Mouse (Mus musculus) T-helper 17 cell (primary cell): Measurements from ENCODE around the gene Gsdma.
"Not testable (repeated sequence)": the region's sequence is repeated elsewhere in the genome, so short reads cannot be mapped to it uniquely, and the experiment has no call there.

Experiments
- in situ Hi-C, 2 experiments: fragments of 300-600 bp; cut with MboI, MseI; formaldehyde crosslinking; loops; 1 replicate in 1 of 2; 2 replicates in 1 of 2; pipeline ENCODE4 v1.15.1; 2025; ENCODE audit warnings: high pct_unique_total_duplicates in 2 of 2

The Gsdma gene

GRCm38 (mm10) chr11:98664091-98664490 is at the start of gene Gsdma:
Gene Gsdma (plus strand): TSS chr11:98664351.
- in situ Hi-C loops, result no loop called here

- in situ Hi-C loops, result no loop called here
These were observed 43.4 kb upstream of the Gsdma start for GRCm38 (mm10) chr11:98620791-98621190.

- in situ Hi-C loops, result not testable (repeated sequence)
These were observed 40.2 kb upstream of the Gsdma start for GRCm38 (mm10) chr11:98623981-98624380.

GRCm38 (mm10) chr11:98624381-98624780 is 39.8 kb upstream of the Gsdma start:
- in situ Hi-C loops, result not testable (repeated sequence)

- in situ Hi-C loops, result loop anchor here in 1 of 2 experiments (25.0 kb wide), 2 partner anchors 189 to 1239 kb away; partner anchors contain the start of genes Grb7 and Mien1
These were observed 38.3 kb upstream of the Gsdma start, which contains the start of the genes Gm12355 and Gsdma3 for GRCm38 (mm10) chr11:98625611-98626410. Gene Gm12355 (minus strand): TSS chr11:98625661. Gene Gsdma3 (plus strand): TSS chr11:98626360.

GRCm38 (mm10) chr11:98628706-98629105 is 35.4 kb upstream of the Gsdma start:
- in situ Hi-C loops, result loop anchor here in 1 of 2 experiments (25.0 kb wide), 2 partner anchors 191 to 1241 kb away; partner anchors contain the start of genes Grb7 and Mien1

- in situ Hi-C loops, result loop anchor here (10.0 to 25.0 kb wide), 3 partner anchors 64 to 1243 kb away; partner anchors contain the start of genes Grb7 (in 1 of the 2) and Mien1 (in 1 of the 2)
These were observed 33.5 kb upstream of the Gsdma start for GRCm38 (mm10) chr11:98630646-98631045.

GRCm38 (mm10) chr11:98635312-98635970 is 28.7 kb upstream of the Gsdma start:
- in situ Hi-C loops, result loop anchor here (5.0 to 25.0 kb wide), 4 partner anchors 37 to 1248 kb away; partner anchors contain the start of genes Grb7 (in 1 of the 2) and Mien1 (in 1 of the 2)

- in situ Hi-C loops, result loop anchor here (5.0 to 25.0 kb wide), 4 partner anchors 35 to 1250 kb away; partner anchors contain the start of genes Grb7 (in 1 of the 2) and Mien1 (in 1 of the 2)
These were observed 26.6 kb upstream of the Gsdma start for GRCm38 (mm10) chr11:98637501-98637900.

- in situ Hi-C loops, result loop anchor here in 1 of 2 experiments (25.0 kb wide), 2 partner anchors 203 to 1253 kb away; partner anchors contain the start of genes Grb7 and Mien1
These were observed 24.1 kb upstream of the Gsdma start for GRCm38 (mm10) chr11:98640091-98640490.

- in situ Hi-C loops, result loop anchor here (5.0 to 25.0 kb wide), 3 partner anchors 37 to 1257 kb away; partner anchors contain the start of genes Grb7 (in 1 of the 2) and Mien1 (in 1 of the 2)
These were observed 19.4 kb upstream of the Gsdma start for GRCm38 (mm10) chr11:98644757-98645156.

GRCm38 (mm10) chr11:98645946-98646345 is 18.2 kb upstream of the Gsdma start:
- in situ Hi-C loops, result loop anchor here (5.0 to 25.0 kb wide), 3 partner anchors 39 to 1259 kb away; partner anchors contain the start of genes Grb7 (in 1 of the 2) and Mien1 (in 1 of the 2)

GRCm38 (mm10) chr11:98646459-98646858 is 17.7 kb upstream of the Gsdma start, which contains the start of gene Gsdma2:
Gene Gsdma2 (plus strand): TSS chr11:98646759.
- in situ Hi-C loops, result loop anchor here (5.0 to 25.0 kb wide), 3 partner anchors 39 to 1259 kb away; partner anchors contain the start of genes Grb7 (in 1 of the 2) and Mien1 (in 1 of the 2)

GRCm38 (mm10) chr11:98655076-98655475 is 9.1 kb upstream of the Gsdma start:
- in situ Hi-C loops, result loop anchor here in 1 of 2 experiments (10.0 kb wide), 1 partner anchor 50 kb away; no protein-coding TSS in a partner anchor

- in situ Hi-C loops, result no loop called here
These were observed 3.6 kb upstream of the Gsdma start for GRCm38 (mm10) chr11:98660517-98660916.

- in situ Hi-C loops, result no loop called here
These were observed 4.8 kb downstream of the Gsdma start for GRCm38 (mm10) chr11:98668984-98669383.

- in situ Hi-C loops, result loop anchor here (5.0 kb wide), 3 partner anchors 34 to 94 kb away; no protein-coding TSS in a partner anchor
These were observed 7.2 kb downstream of the Gsdma start for GRCm38 (mm10) chr11:98671284-98671815.

GRCm38 (mm10) chr11:98671857-98672256 is 7.7 kb downstream of the Gsdma start:
- in situ Hi-C loops, result loop anchor here (5.0 kb wide), 3 partner anchors 35 to 95 kb away; no protein-coding TSS in a partner anchor

GRCm38 (mm10) chr11:98672482-98672881 is 8.3 kb downstream of the Gsdma start:
- in situ Hi-C loops, result loop anchor here (5.0 kb wide), 3 partner anchors 35 to 95 kb away; no protein-coding TSS in a partner anchor

GRCm38 (mm10) chr11:98673136-98673535 is 9.0 kb downstream of the Gsdma start:
- in situ Hi-C loops, result loop anchor here (5.0 kb wide), 3 partner anchors 36 to 96 kb away; no protein-coding TSS in a partner anchor
